Mouse (Mus musculus) hindbrain, embryonic 16.5 days (tissue): ENCODE data around the gene Exoc1. TPM values are rescaled to one million over a fixed set of nuclear protein-coding genes. Genes with fewer than 3 reads are reported as not detected.

ENCODE experiments used
- polyA plus RNA-seq: library from polyadenylated mRNA; unstranded; fragments of >200 nt; fragmentation: Nextera tagmentation; extraction: Ambion mirVana; gene quantifications from 2 replicates; pipeline ENCODE4 v1.2.1, GENCODE M21; 2015

Exoc1 gene
- polyA plus RNA-seq, 1 experiment from 2014 or later = 53.2 TPM

Other genes with a start within 250 kb of the Exoc1 start
- 13.1 TPM in 2 replicates for gene Clock, start 224.5 kb upstream of the Exoc1 start, polyA plus RNA-seq
- gene Pdcl2, start 198.2 kb upstream of the Exoc1 start, polyA plus RNA-seq = not detected in 2 replicates
- 1.7 and 2.3 TPM in 2 replicates for gene Nmu, start 165.5 kb upstream of the Exoc1 start, polyA plus RNA-seq
- gene Gm7271, start 45.3 kb upstream of the Exoc1 start, polyA plus RNA-seq = 0.86 and 1.2 TPM in 2 replicates
- 3.1 and 3.4 TPM in 2 replicates for gene Cep135, start 59.4 kb downstream of the Exoc1 start, polyA plus RNA-seq
- gene C530008M17Rik, start 127.2 kb downstream of the Exoc1 start, polyA plus RNA-seq = 51.0 and 53.4 TPM in 2 replicates